Mouse (Mus musculus) midbrain, embryonic 16.5 days (tissue): ENCODE data around the gene Dsp. TPM values are rescaled to one million over a fixed set of nuclear protein-coding genes. Genes with fewer than 3 reads are reported as not detected.
A peak's percentile ranks its signal among the peaks of the same experiment; 100 is the strongest.

ENCODE experiments used
- ATAC-seq: fragments of 200-750 bp; cut with Nextera tagmentation; 2 replicates; pipeline ENCODE4 v1.8.0; 2017; ENCODE audit warnings: moderate TSS enrichment
- H3K27ac ChIP-seq: fragments of 300-500 bp; sonication (generic); 2 replicates; pipeline ENCODE4 v1.5.1; 2014; ENCODE audit warnings: mild to moderate bottlenecking, low read length, mixed read lengths
- H3K27me3 ChIP-seq: fragments of 300-500 bp; sonication (generic); 2 replicates; pipeline ENCODE4 v1.6.1; 2014; ENCODE audit warnings: low read depth, low read length, mixed read lengths; ENCODE audit not compliant: control insufficient read depth, insufficient read depth
- H3K36me3 ChIP-seq: fragments of 300-500 bp; sonication (generic); 2 replicates; pipeline ENCODE4 v1.6.1; 2014; ENCODE audit warnings: mild to moderate bottlenecking, low read length, moderate library complexity, mixed read lengths; ENCODE audit not compliant: control insufficient read depth, insufficient read depth
- H3K4me1 ChIP-seq: fragments of 300-500 bp; sonication (generic); 2 replicates; pipeline ENCODE4 v1.6.1; 2014; ENCODE audit warnings: mild to moderate bottlenecking, low read length, mixed read lengths; ENCODE audit not compliant: control insufficient read depth, insufficient read depth
- H3K4me2 ChIP-seq: fragments of 300-500 bp; sonication (generic); 2 replicates; pipeline ENCODE4 v1.6.1; 2014; ENCODE audit warnings: mild to moderate bottlenecking, low read length, mixed read lengths
- H3K4me3 ChIP-seq: fragments of 300-500 bp; sonication (generic); 2 replicates; pipeline ENCODE4 v1.5.1; 2014; ENCODE audit warnings: low read depth, mild to moderate bottlenecking, low read length, moderate library complexity, mixed read lengths
- H3K9ac ChIP-seq: fragments of 300-500 bp; sonication (generic); 2 replicates; pipeline ENCODE4 v1.6.1; 2014; ENCODE audit warnings: low read depth, low read length, mixed read lengths
- H3K9me3 ChIP-seq: fragments of 300-500 bp; sonication (generic); replicated peaks from 2 replicates; pipeline ENCODE4 v1.6.1; 2014; ENCODE audit warnings: mild to moderate bottlenecking, low read length, mixed read lengths; ENCODE audit not compliant: control insufficient read depth, poor library complexity, severe bottlenecking
- WGBS: fragments of 180-500 bp; shearing (Covaris S2); extraction: QIAGEN DNeasy Blood & Tissue Kit; methylation state at CpG from one replicate; pipeline ENCODE4 v1.1.7; 2014; 5-methylcytosine and 5-hydroxymethylcytosine counted together
- polyA plus RNA-seq: library from polyadenylated mRNA; unstranded; fragments of >200 nt; fragmentation: Nextera tagmentation; extraction: Ambion mirVana; gene quantifications from 2 replicates; pipeline ENCODE4 v1.2.1, GENCODE M21; 2015

Gene Dsp
- 0.11 and 0.14 TPM in 2 replicates for polyA plus RNA-seq

DNA sequence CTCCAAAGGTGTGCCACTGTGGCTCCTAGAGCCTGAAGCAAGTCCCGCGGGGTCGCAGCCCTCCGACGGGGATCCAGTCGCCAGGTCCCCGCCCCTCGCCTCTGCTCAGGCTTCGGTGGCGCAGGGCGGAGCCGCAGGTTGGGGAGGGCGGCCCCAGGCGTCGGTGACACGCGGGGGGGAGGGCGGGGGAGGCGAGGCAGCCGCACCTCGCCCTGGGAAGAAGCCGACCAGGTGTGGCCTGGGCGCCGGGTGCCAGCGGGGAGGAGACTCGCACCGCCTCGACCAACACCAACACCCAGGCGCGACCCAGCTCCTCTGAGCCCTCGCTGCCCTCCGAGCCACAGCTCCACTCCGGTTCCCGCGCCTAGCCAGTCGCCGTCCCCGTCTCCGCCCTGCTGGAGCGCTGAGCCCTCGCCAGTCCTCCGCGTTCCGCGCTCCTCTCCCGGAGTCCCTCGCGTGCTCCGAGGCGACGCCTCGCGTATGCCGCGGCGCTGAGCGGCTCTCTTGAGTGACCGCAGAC, at the start of gene Dsp:
TSS of gene Dsp (plus strand) at position 226 of the 520 bp plus-strand sequence.
- Histone ChIP-seq H3K27ac (no peak within 1 kb of the TSS), H3K9me3 (no peaks in the 10 kb centered on the region), H3K4me1 (peaks cover 13% of the 10 kb centered on the region), H3K36me3 (no peaks in the 10 kb centered on the region), H3K27me3 (peaks cover 43% of the 10 kb centered on the region), H3K9ac (peak within 1 kb of the TSS; percentile 56), H3K4me3 (peak within 1 kb of the TSS; percentile 43), H3K4me2 (peak within 1 kb of the TSS; percentile 87)
- peak; percentile 84 for ATAC-seq
- under 1% methylated on average over 47 of the region's 58 CpGs for WGBS

DNA sequence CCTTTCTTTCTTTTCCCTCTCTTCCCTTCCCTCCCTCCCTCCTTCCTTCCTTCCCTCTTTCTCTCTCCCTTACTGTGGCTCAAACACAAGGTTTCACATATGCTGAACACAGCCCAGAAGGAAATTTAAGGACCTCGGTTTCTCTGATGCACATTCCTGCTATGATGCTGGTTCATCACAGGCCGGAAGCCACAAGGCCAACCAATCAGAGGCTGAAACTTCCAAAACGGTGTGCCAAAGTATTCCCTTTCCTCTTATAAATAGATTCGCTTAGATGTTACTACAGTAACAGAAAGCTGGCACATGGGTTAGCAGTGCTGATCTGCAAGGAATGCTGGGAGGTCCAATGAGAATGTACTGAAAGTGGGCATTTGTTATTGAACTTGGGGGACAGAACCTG, 47.7 kb upstream of the Dsp start:
- Histone ChIP-seq H3K9ac (no peak overlapping the region), H3K27me3 (no peaks in the 10 kb centered on the region), H3K4me2 (no peak overlapping the region), H3K9me3 (no peaks in the 10 kb centered on the region), H3K36me3 (no peaks in the 10 kb centered on the region), H3K27ac (no peak overlapping the region), H3K4me1 (no peaks in the 10 kb centered on the region), H3K4me3 (no peak overlapping the region)
- ATAC-seq = no peak
- 82% methylated on average over 4 of the region's 4 CpGs for WGBS

DNA sequence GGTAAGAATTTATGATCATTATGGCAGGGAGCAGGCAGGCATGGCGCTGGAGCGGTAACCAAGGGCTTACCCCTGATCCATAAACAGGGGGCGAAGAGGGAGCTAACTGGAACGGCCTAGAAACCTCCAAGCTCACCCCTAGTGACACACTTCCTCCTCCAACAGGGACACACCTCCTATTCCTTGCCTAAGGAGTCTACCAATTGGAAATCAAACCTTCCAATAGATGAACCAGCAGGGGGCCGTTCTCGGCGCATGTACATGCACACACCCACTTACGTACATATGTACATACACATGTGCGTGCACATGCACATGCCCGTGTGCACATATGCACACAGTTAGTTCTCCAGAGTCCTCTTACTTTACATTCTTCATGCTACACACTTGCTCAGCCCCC, 46.6 kb upstream of the Dsp start:
- H3K4me3 ChIP-seq = no peak overlapping the region
- 92% methylated on average over 10 of the region's 10 CpGs for WGBS

DNA sequence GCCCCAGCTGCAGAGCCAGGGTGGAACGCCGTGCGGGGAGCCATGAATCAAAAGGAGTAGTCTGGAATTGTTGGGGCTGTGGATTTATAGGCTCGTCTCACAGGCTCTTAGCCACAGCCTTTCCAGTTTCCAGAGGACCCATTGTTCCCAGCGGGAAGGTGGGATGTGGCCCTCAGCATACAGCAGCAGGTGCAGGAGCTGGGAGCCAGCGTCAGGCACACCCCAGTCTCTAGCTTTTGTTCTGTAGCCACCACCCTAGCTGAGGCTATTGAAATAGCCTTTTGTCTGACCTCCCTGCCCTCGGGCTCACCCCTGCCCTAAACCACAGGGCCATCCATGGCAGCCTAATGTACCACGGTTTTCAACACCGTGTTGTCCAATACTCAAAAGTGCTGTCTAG, 42.0 kb upstream of the Dsp start:
- H3K9me3 ChIP-seq = no peaks in the 10 kb centered on the region

More for the DNA sequence above, 46.6 kb upstream of the Dsp start:
- no peaks in the 10 kb centered on the region for H3K9me3 ChIP-seq
- no peak overlapping the region for H3K27ac ChIP-seq
- no peak overlapping the region for H3K9ac ChIP-seq
- H3K4me1 ChIP-seq = no peaks in the 10 kb centered on the region
- no peak overlapping the region for H3K4me2 ChIP-seq
- no peaks in the 10 kb centered on the region for H3K27me3 ChIP-seq
- ATAC-seq = no peak
- no peaks in the 10 kb centered on the region for H3K36me3 ChIP-seq

DNA sequence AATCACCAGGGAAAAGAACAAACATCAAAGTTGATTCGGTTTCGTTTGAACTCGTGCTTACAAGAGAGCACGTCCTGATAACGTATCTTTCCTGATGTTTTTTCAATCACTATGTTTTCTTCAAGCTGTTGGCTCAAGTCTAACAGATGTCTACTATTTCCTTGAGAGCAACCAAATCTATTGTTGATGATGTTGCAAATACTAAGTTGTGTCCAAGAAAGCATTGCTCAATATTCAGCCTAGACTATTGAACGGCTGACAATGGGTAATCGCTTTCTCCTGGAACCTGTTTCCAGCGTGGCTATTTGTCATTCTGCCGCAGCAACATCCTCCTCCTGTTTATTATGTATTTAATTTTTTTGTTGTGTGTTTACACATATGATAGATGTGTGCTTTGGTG, 28.8 kb upstream of the Dsp start:
- WGBS = 87% methylated on average over 9 of the region's 9 CpGs
- no peaks in the 10 kb centered on the region for H3K36me3 ChIP-seq
- H3K27ac ChIP-seq = no peak overlapping the region
- no peaks in the 10 kb centered on the region for H3K27me3 ChIP-seq
- H3K9me3 ChIP-seq = no peaks in the 10 kb centered on the region
- no peak overlapping the region for H3K4me3 ChIP-seq
- no peak for ATAC-seq
- no peaks in the 10 kb centered on the region for H3K4me1 ChIP-seq
- no peak overlapping the region for H3K4me2 ChIP-seq
- H3K9ac ChIP-seq = no peak overlapping the region

More for the DNA sequence above, 42.0 kb upstream of the Dsp start:
- H3K27me3 ChIP-seq = no peaks in the 10 kb centered on the region
- H3K4me3 ChIP-seq = no peak overlapping the region
- no peak overlapping the region for H3K9ac ChIP-seq
- no peak overlapping the region for H3K27ac ChIP-seq
- no peaks in the 10 kb centered on the region for H3K36me3 ChIP-seq
- no peak overlapping the region for H3K4me2 ChIP-seq
- ATAC-seq = no peak
- no peaks in the 10 kb centered on the region for H3K4me1 ChIP-seq
- 77% methylated on average over 9 of the region's 9 CpGs for WGBS

DNA sequence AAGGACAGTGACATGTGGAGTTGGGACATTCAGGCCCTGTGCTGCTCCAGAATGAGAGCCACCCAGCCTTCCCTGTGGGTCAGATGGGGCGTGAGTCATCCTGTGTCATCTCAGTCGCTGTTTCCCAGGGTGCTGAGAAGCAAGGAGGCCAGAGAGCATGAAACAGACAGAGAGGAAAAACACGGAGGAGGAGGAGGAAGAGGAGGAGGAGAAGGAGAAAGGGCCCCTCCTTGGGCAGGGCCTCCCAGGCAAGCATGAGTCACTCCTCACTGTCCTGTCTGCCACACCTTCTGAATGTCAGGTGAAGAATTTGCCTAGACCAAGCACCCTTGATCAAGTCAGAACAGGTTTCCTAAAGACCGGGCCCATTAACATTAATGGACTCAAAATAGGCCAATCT, 27.4 kb upstream of the Dsp start:
- Histone ChIP-seq H3K27ac (no peak overlapping the region), H3K4me1 (no peaks in the 10 kb centered on the region), H3K36me3 (no peaks in the 10 kb centered on the region), H3K9ac (no peak overlapping the region), H3K9me3 (no peaks in the 10 kb centered on the region), H3K4me2 (no peak overlapping the region), H3K4me3 (no peak overlapping the region), H3K27me3 (no peaks in the 10 kb centered on the region)
- ATAC-seq = no peak
- WGBS = 84% methylated on average over 4 of the region's 4 CpGs

DNA sequence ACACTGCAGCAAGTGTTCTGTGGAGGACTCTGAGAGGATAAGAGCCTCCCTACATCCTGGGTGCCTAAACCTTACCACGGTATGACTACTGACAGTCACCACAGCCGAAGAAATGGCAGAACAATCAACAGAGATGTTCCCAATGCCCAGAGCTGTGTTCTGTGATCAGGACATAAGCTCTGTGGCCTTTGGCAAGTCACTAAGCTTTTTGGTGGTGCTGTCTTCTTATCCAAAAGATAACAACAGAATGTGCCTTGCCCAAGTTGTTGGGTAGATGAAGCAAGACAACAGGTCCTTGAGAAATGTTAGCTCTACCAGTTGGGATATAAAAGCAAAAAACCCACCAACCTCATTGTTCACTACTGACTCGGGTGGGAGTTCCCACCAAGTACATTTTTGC, 23.4 kb upstream of the Dsp start:
- H3K27me3 ChIP-seq = no peaks in the 10 kb centered on the region
- 92% methylated on average over 3 of the region's 3 CpGs for WGBS
- H3K27ac ChIP-seq = no peak overlapping the region
- no peaks in the 10 kb centered on the region for H3K36me3 ChIP-seq
- no peak overlapping the region for H3K9ac ChIP-seq
- no peaks in the 10 kb centered on the region for H3K4me1 ChIP-seq
- no peaks in the 10 kb centered on the region for H3K9me3 ChIP-seq
- H3K4me2 ChIP-seq = no peak overlapping the region
- ATAC-seq = no peak
- no peak overlapping the region for H3K4me3 ChIP-seq

DNA sequence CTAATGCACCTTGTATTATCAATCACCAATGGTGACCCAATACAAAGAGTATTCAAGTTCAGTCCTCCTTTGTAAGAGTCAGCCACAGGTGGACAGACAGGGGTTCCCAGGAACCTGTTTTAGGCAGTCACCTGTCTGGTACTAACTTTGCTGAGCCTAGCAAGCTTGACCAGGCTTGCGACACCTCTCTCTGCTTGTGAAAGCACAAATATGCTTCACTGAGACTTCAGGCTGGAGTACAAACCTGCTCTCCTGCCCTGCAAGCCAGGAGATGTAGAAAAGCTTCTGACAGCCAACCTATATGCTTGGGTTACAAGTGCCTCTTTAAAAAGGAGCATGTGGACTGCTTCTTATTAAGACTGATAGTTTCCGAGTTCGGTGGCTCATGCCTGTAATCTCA, 22.8 kb upstream of the Dsp start:
- Histone ChIP-seq H3K36me3 (no peaks in the 10 kb centered on the region), H3K4me3 (no peak overlapping the region), H3K4me2 (no peak overlapping the region), H3K4me1 (no peaks in the 10 kb centered on the region), H3K9me3 (no peaks in the 10 kb centered on the region), H3K9ac (no peak overlapping the region), H3K27ac (no peak overlapping the region), H3K27me3 (no peaks in the 10 kb centered on the region)
- ATAC-seq = no peak
- WGBS = 93% methylated on average over 3 of the region's 3 CpGs

DNA sequence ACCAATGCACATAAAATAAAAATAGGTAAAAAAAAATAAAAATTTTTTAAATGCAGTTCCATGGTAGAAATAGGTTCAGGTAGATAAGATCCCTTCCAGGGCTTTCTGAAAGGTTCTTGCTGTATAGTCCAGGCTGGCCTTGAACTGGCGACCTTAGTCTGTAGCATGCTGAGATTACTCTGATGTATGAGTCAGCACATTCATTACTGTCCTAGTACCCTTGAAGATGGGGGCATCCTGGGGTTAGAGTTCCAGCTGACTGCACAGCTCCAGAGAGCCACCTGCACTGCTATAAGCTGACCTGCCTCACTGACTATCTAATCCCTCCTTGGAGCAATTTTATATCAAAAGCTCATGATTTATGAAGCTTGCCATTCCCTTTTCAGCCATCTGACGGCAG, 21.6 kb upstream of the Dsp start:
- H3K36me3 ChIP-seq = no peaks in the 10 kb centered on the region
- H3K9ac ChIP-seq = no peak overlapping the region
- 94% methylated on average over 2 of the region's 2 CpGs for WGBS
- ATAC-seq = no peak
- no peak overlapping the region for H3K4me3 ChIP-seq
- no peaks in the 10 kb centered on the region for H3K4me1 ChIP-seq
- H3K27me3 ChIP-seq = no peaks in the 10 kb centered on the region
- no peaks in the 10 kb centered on the region for H3K9me3 ChIP-seq
- H3K4me2 ChIP-seq = no peak overlapping the region
- no peak overlapping the region for H3K27ac ChIP-seq
